Mouse (Mus musculus): ENCODE results near the gene Hist1h4d. TPM values are rescaled to one million over a fixed set of nuclear protein-coding genes. Genes with fewer than 3 reads are reported as not detected.

Hist1h4d gene
- polyA plus RNA-seq, 2 experiments, result 9.4 to 95.5 TPM

- ATAC-seq (ENCODE audit: low FRiP score, low read depth), result no peak
- Histone ChIP-seq H3K9me3 (ENCODE audit: control insufficient read depth, low read length) (no peaks in the 10 kb centered on the region), H3K4me3 (replicated peaks; ENCODE audit: low read length) (peak overlapping the region; percentile 40), H3K36me3 (ENCODE audit: control insufficient read depth, insufficient read depth, low read length) (no peaks in the 10 kb centered on the region), H3K27ac (replicated peaks; ENCODE audit: low read depth, low read length) (peak overlapping the region; percentile 87), H3K4me2 (replicated peaks; ENCODE audit: low read depth, low read length, severe bottlenecking) (peak overlapping the region; percentile 63), H3K9ac (ENCODE audit: low read depth, low read length, severe bottlenecking) (peak overlapping the region; percentile 74), H3K27me3 (ENCODE audit: control insufficient read depth, insufficient read depth, low read length) (no peaks in the 10 kb centered on the region), H3K4me1 (ENCODE audit: control insufficient read depth, insufficient read depth, low read length) (peaks cover 25% of the 10 kb centered on the region)
- TF ChIP-seq POLR2A (IDR thresholded peaks at IDR 0.05; ENCODE audit: borderline replicate concordance, extremely low read depth, insufficient read depth, insufficient read length), result no peak
- no peak for DNase-seq (ENCODE audit: low spot score)
- 41% methylated on average over 6 of the region's 6 CpGs for WGBS
These were observed 4.3 kb upstream of the Hist1h4d start for GRCm38 (mm10) chr13:23576906-23577639.

- no peak overlapping the region for H3K4me2 ChIP-seq (replicated peaks; ENCODE audit: low read depth, low read length, severe bottlenecking)
- H3K27ac ChIP-seq (replicated peaks; ENCODE audit: low read depth, low read length), result no peak overlapping the region
- 87% methylated on average over 1 of the region's 1 CpGs for WGBS
- H3K27me3 ChIP-seq (ENCODE audit: control insufficient read depth, insufficient read depth, low read length), result no peaks in the 10 kb centered on the region
- no peak for TF ChIP-seq POLR2A (IDR thresholded peaks at IDR 0.05; ENCODE audit: borderline replicate concordance, extremely low read depth, insufficient read depth, insufficient read length)
- H3K4me3 ChIP-seq (replicated peaks; ENCODE audit: low read length), result no peak overlapping the region; the same call in 1 of the 2 replicates
- H3K36me3 ChIP-seq (ENCODE audit: control insufficient read depth, insufficient read depth, low read length), result no peaks in the 10 kb centered on the region
- no peak overlapping the region for H3K9ac ChIP-seq (ENCODE audit: low read depth, low read length, severe bottlenecking)
- H3K4me1 ChIP-seq (ENCODE audit: control insufficient read depth, insufficient read depth, low read length), result peaks cover 22% of the 10 kb centered on the region
- DNase-seq (ENCODE audit: low spot score), result no peak
- ATAC-seq (ENCODE audit: low FRiP score, low read depth), result no peak
- no peaks in the 10 kb centered on the region for H3K9me3 ChIP-seq (ENCODE audit: control insufficient read depth, low read length)
These were observed 3.6 kb upstream of the Hist1h4d start for GRCm38 (mm10) chr13:23577835-23578234.

GRCm38 (mm10) chr13:23582219-23583056 lies 1.0 kb downstream of the Hist1h4d start:
- H3K36me3 ChIP-seq (ENCODE audit: control insufficient read depth, insufficient read depth, low read length), result no peaks in the 10 kb centered on the region
- H3K4me3 ChIP-seq (replicated peaks; ENCODE audit: low read length), result peak overlapping the region; percentile 49
- no peaks in the 10 kb centered on the region for H3K27me3 ChIP-seq (ENCODE audit: control insufficient read depth, insufficient read depth, low read length)
- 9% methylated on average over 6 of the region's 6 CpGs for WGBS
- TF ChIP-seq POLR2A (IDR thresholded peaks at IDR 0.05; ENCODE audit: borderline replicate concordance, extremely low read depth, insufficient read depth, insufficient read length), result no peak
- peak overlapping the region; percentile 70 for H3K4me2 ChIP-seq (replicated peaks; ENCODE audit: low read depth, low read length, severe bottlenecking)
- no peak for DNase-seq (ENCODE audit: low spot score)
- no peak for ATAC-seq (ENCODE audit: low FRiP score, low read depth)
- peak overlapping the region; percentile 66 for H3K9ac ChIP-seq (ENCODE audit: low read depth, low read length, severe bottlenecking)
- H3K4me1 ChIP-seq (ENCODE audit: control insufficient read depth, insufficient read depth, low read length), result peaks cover 25% of the 10 kb centered on the region
- no peaks in the 10 kb centered on the region for H3K9me3 ChIP-seq (ENCODE audit: control insufficient read depth, low read length)
- H3K27ac ChIP-seq (replicated peaks; ENCODE audit: low read depth, low read length), result peak overlapping the region; percentile 94

GRCm38 (mm10) chr13:23583387-23584068 lies 2.1 kb downstream of the Hist1h4d start:
- Histone ChIP-seq H3K27me3 (ENCODE audit: control insufficient read depth, insufficient read depth, low read length) (no peaks in the 10 kb centered on the region), H3K4me2 (replicated peaks; ENCODE audit: low read depth, low read length, severe bottlenecking) (no peak overlapping the region; the same call in 1 of the 2 replicates), H3K4me1 (ENCODE audit: control insufficient read depth, insufficient read depth, low read length) (peaks cover 25% of the 10 kb centered on the region), H3K27ac (replicated peaks; ENCODE audit: low read depth, low read length) (peak overlapping the region; percentile 94), H3K9me3 (ENCODE audit: control insufficient read depth, low read length) (no peaks in the 10 kb centered on the region), H3K4me3 (replicated peaks; ENCODE audit: low read length) (0 out of 2 replicates have a peak overlapping the region, but pooled peaks have one; percentile 49), H3K9ac (ENCODE audit: low read depth, low read length, severe bottlenecking) (no peak overlapping the region), H3K36me3 (ENCODE audit: control insufficient read depth, insufficient read depth, low read length) (no peaks in the 10 kb centered on the region)
- ATAC-seq (ENCODE audit: low FRiP score, low read depth), result no peak
- DNase-seq (ENCODE audit: low spot score), result no peak
- no peak for TF ChIP-seq POLR2A (IDR thresholded peaks at IDR 0.05; ENCODE audit: borderline replicate concordance, extremely low read depth, insufficient read depth, insufficient read length)

- H3K4me1 ChIP-seq (ENCODE audit: control insufficient read depth, insufficient read depth, low read length), result peaks cover 25% of the 10 kb centered on the region
- no peaks in the 10 kb centered on the region for H3K36me3 ChIP-seq (ENCODE audit: control insufficient read depth, insufficient read depth, low read length)
- peak overlapping the region; percentile 80 for H3K4me2 ChIP-seq (replicated peaks; ENCODE audit: low read depth, low read length, severe bottlenecking)
- no peak for ATAC-seq (ENCODE audit: low FRiP score, low read depth)
- no peak for DNase-seq (ENCODE audit: low spot score)
- no peaks in the 10 kb centered on the region for H3K27me3 ChIP-seq (ENCODE audit: control insufficient read depth, insufficient read depth, low read length)
- peak overlapping the region; percentile 94 for H3K27ac ChIP-seq (replicated peaks; ENCODE audit: low read depth, low read length)
- H3K9ac ChIP-seq (ENCODE audit: low read depth, low read length, severe bottlenecking), result peak overlapping the region; percentile 67
- peak overlapping the region; percentile 45 for H3K4me3 ChIP-seq (replicated peaks; ENCODE audit: low read length)
- H3K9me3 ChIP-seq (ENCODE audit: control insufficient read depth, low read length), result no peaks in the 10 kb centered on the region
- no peak for TF ChIP-seq POLR2A (IDR thresholded peaks at IDR 0.05; ENCODE audit: borderline replicate concordance, extremely low read depth, insufficient read depth, insufficient read length)
These were observed 2.9 kb downstream of the Hist1h4d start for GRCm38 (mm10) chr13:23584331-23584730.
